Mouse (Mus musculus) CD4-positive, CD25-positive, alpha-beta regulatory T cell (primary cell): Measurements from ENCODE around the gene Vmn1r201. TPM values are rescaled to one million over a fixed set of nuclear protein-coding genes. Genes with fewer than 3 reads are reported as not detected.

ENCODE experiments used
- polyA plus RNA-seq: library from polyadenylated mRNA; unstranded; fragments of 100-300 nt; shearing (Covaris generic); gene quantifications from one replicate; pipeline ENCODE4 v1.2.1, GENCODE M21; 2017

Gene Vmn1r201
- polyA plus RNA-seq: 0.04 TPM

GRCm38 (mm10) chr13:22471623-22472022 is at the start of gene Vmn1r201:
Vmn1r201 (plus strand) TSS chr13:22471923.

GRCm38 (mm10) chr13:22505281-22505680 is 33.6 kb downstream of the Vmn1r201 start, which contains the start of gene Vmn1r202:
Vmn1r202 (minus strand) TSS chr13:22505381.

GRCm38 (mm10) chr13:22517814-22518213 is 46.1 kb downstream of the Vmn1r201 start, which contains the start of gene Vmn1r203:
Vmn1r203 (plus strand) TSS chr13:22518114.

Other genes with a start within 250 kb of the Vmn1r201 start
- 0.02 TPM for gene Vmn1r193, start 248.8 kb upstream of the Vmn1r201 start, polyA plus RNA-seq
- gene Vmn1r194, start 227.7 kb upstream of the Vmn1r201 start, polyA plus RNA-seq: not detected
- not detected for gene Vmn1r195, start 201.4 kb upstream of the Vmn1r201 start, polyA plus RNA-seq
- not detected for gene Vmn1r196, start 182.0 kb upstream of the Vmn1r201 start, polyA plus RNA-seq
- 0.07 TPM for gene Vmn1r197, start 147.3 kb upstream of the Vmn1r201 start, polyA plus RNA-seq
- not detected for gene Vmn1r198, start 121.6 kb upstream of the Vmn1r201 start, polyA plus RNA-seq
- not detected for gene Vmn1r199, start 92.1 kb upstream of the Vmn1r201 start, polyA plus RNA-seq
- gene Vmn1r200, start 81.5 kb upstream of the Vmn1r201 start, polyA plus RNA-seq: 0.04 TPM
- gene Vmn1r202, start 33.5 kb downstream of the Vmn1r201 start, polyA plus RNA-seq: 0.04 TPM
- gene Vmn1r203, start 46.2 kb downstream of the Vmn1r201 start, polyA plus RNA-seq: 0.17 TPM
- not detected for gene Vmn1r204, start 81.3 kb downstream of the Vmn1r201 start, polyA plus RNA-seq
- not detected for gene Vmn1r205, start 121.1 kb downstream of the Vmn1r201 start, polyA plus RNA-seq
- not detected for gene Vmn1r206, start 152.3 kb downstream of the Vmn1r201 start, polyA plus RNA-seq